Mouse (Mus musculus) spleen, adult 18-20 months (tissue): Measurements from ENCODE around the gene Nob1.

ENCODE experiments used
- DNase-seq, 2 experiments: peaks; one replicate each; pipeline ENCODE4 v3.0.0; 2022; ENCODE audit warnings: mixed read lengths in 2 of 2

Gene Nob1

GRCm38 (mm10) chr8:107435962-107436831, 11.3 kb upstream of the Nob1 start, which contains the start of gene Wwp2:
Gene Wwp2, plus strand, starts transcription at chr8:107436365.
- DNase-seq, result peak; percentile 75 to 86

- no peak for DNase-seq
Observed at GRCm38 (mm10) chr8:107435421-107435961, 10.6 kb upstream of the Nob1 start.

GRCm38 (mm10) chr8:107430821-107431220, 6.0 kb upstream of the Nob1 start:
- DNase-seq, result no peak

GRCm38 (mm10) chr8:107425230-107425597, 363 bp upstream of the Nob1 start:
- no peak for DNase-seq

GRCm38 (mm10) chr8:107424176-107424575, 675 bp downstream of the Nob1 start:
- DNase-seq, result no peak

GRCm38 (mm10) chr8:107417001-107417400, 7.8 kb downstream of the Nob1 start:
- DNase-seq, result no peak

GRCm38 (mm10) chr8:107413881-107414280, 11.0 kb downstream of the Nob1 start:
- DNase-seq, result no peak

- no peak for DNase-seq
Observed at GRCm38 (mm10) chr8:107412552-107412951, 12.3 kb downstream of the Nob1 start.

GRCm38 (mm10) chr8:107411391-107411790, 13.5 kb downstream of the Nob1 start:
- peak in 1 of 2 experiments; percentile 7 for DNase-seq

- no peak for DNase-seq
Observed at GRCm38 (mm10) chr8:107405935-107406334, 18.9 kb downstream of the Nob1 start.

GRCm38 (mm10) chr8:107404057-107404456, 20.8 kb downstream of the Nob1 start:
- no peak for DNase-seq

GRCm38 (mm10) chr8:107403038-107403781, 21.6 kb downstream of the Nob1 start, which contains the start of gene Nqo1:
Gene Nqo1, minus strand, starts transcription at chr8:107403206.
- DNase-seq, result peak; percentile 18 to 24

- no peak for DNase-seq
Observed at GRCm38 (mm10) chr8:107401866-107402265, 23.0 kb downstream of the Nob1 start.

GRCm38 (mm10) chr8:107399495-107399894, 25.4 kb downstream of the Nob1 start:
- DNase-seq, result no peak

- no peak for DNase-seq
Observed at GRCm38 (mm10) chr8:107397665-107398064, 27.2 kb downstream of the Nob1 start.

GRCm38 (mm10) chr8:107396106-107396670, 28.7 kb downstream of the Nob1 start:
- no peak for DNase-seq

GRCm38 (mm10) chr8:107395397-107395796, 29.5 kb downstream of the Nob1 start:
- DNase-seq, result no peak

GRCm38 (mm10) chr8:107391136-107391516, 33.7 kb downstream of the Nob1 start:
- no peak for DNase-seq

GRCm38 (mm10) chr8:107390476-107391135, 34.2 kb downstream of the Nob1 start:
- no peak for DNase-seq

GRCm38 (mm10) chr8:107389557-107389956, 35.3 kb downstream of the Nob1 start:
- no peak for DNase-seq

- no peak for DNase-seq
Observed at GRCm38 (mm10) chr8:107387861-107388260, 37.0 kb downstream of the Nob1 start.

- DNase-seq, result no peak
Observed at GRCm38 (mm10) chr8:107386642-107387041, 38.2 kb downstream of the Nob1 start.

GRCm38 (mm10) chr8:107386171-107386570, 38.7 kb downstream of the Nob1 start:
- no peak for DNase-seq
